Mouse (Mus musculus) small intestine, adult 2 months (tissue): Measurements from ENCODE around the gene Mark3. TPM values are rescaled to one million over a fixed set of nuclear protein-coding genes. Genes with fewer than 3 reads are reported as not detected.

Experiments used
- H3K27ac ChIP-seq: fragments of 200-500 bp; 2 replicates; pipeline ENCODE4 v1.5.1; 2012; ENCODE audit warnings: low read depth, low read length, control low read depth, inconsistent platforms; ENCODE audit not compliant: insufficient read depth
- H3K27me3 ChIP-seq: fragments of 200-500 bp; 2 replicates; pipeline ENCODE4 v1.6.1; 2012; ENCODE audit warnings: mild to moderate bottlenecking, moderate library complexity, low read length, inconsistent platforms; ENCODE audit not compliant: control insufficient read depth, insufficient read depth
- H3K36me3 ChIP-seq: fragments of 200-500 bp; 2 replicates; pipeline ENCODE4 v1.6.1; 2012; ENCODE audit warnings: mild to moderate bottlenecking, low read length, control low read depth, inconsistent platforms; ENCODE audit not compliant: control insufficient read depth, insufficient read depth
- H3K4me1 ChIP-seq: fragments of 200-500 bp; 2 replicates; pipeline ENCODE4 v1.6.1; 2012; ENCODE audit warnings: low read length, inconsistent platforms, mixed read lengths; ENCODE audit not compliant: control insufficient read depth, insufficient read depth, insufficient read length
- H3K4me3 ChIP-seq: fragments of 200-500 bp; 2 replicates; pipeline ENCODE4 v1.5.1; 2012; ENCODE audit warnings: low read depth, mild to moderate bottlenecking, control low read depth, inconsistent platforms, low read length, moderate library complexity
- CTCF ChIP-seq: fragments of 200-500 bp; IDR thresholded peaks from 2 replicates; pipeline ENCODE4 v1.5.1; 2012; ENCODE audit warnings: low read depth, mild to moderate bottlenecking, control low read depth, inconsistent platforms, low read length, moderate library complexity, mixed read lengths; ENCODE audit not compliant: insufficient replicate concordance, insufficient read length; ENCODE audit errors: extremely low read depth
- POLR2A ChIP-seq: fragments of 200-500 bp; IDR thresholded peaks from 2 replicates; pipeline ENCODE4 v1.6.1; 2012; ENCODE audit warnings: low read depth, mild to moderate bottlenecking, control low read depth, inconsistent platforms, low read length, moderate library complexity
- WGBS: fragments of 180-500 bp; shearing (Covaris S2); methylation state at CpG from one replicate; pipeline ENCODE4 v1.1.7; 2018; 5-methylcytosine and 5-hydroxymethylcytosine counted together
- polyA plus RNA-seq: library from polyadenylated mRNA; depleted of rRNA; stranded (reverse); fragments of >200 nt; gene quantifications from 2 replicates; pipeline ENCODE4 v1.2.3, GENCODE M21; 2012; rRNA removed

The Mark3 gene
- polyA plus RNA-seq, result 9.8 and 19.3 TPM in 2 replicates

DNA sequence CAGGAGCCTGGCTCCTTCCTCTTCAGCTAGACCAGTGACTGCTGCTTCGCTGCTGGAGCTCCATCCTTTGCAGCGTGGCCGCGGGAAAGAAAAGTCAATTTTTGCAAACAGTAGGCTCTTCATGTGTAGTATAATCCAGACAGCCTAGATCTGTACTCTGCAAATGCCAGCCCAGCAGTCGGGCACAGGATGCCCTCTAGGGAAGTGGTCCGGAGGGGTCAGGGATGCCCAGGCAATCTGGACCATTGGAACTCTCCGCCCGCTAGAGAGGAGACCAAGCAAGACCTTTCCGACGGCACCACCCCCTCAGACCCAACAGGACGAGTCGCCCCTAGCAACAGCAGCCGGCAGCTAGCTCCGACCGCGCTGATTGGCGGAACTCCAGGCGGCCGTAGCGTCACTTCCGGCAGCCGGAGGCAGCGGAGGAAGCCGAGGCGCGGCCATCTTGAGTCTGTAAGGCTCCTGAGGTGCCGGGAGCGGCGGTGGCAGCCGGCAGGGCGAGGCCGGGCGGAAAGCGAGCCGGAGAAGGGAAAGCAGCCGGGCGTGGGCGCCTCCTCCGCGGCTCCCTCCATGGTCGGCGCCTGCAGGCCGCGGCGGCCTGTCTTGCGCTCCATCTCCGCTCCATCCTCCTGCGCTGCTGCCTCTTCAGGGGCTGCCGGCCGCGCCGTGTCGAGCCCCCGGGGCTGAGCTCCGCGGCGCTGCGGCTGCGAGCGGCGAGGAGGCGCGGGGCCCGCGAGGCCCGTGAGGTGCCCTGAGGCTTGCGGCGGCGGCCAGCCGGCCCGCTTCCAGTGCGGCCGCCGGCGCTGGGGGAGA, at the start of gene Mark3:
Gene Mark3 (plus strand): TSS at position 450 of the 813 bp plus-strand sequence.
- under 1% methylated on average over 75 of the region's 75 CpGs for WGBS
- Histone ChIP-seq H3K27ac (peak within 1 kb of the TSS; percentile 74), H3K36me3 (no peaks in the 10 kb centered on the region), H3K4me1 (peaks cover 2% of the 10 kb centered on the region; the same call in 1 of the 2 replicates), H3K27me3 (no peaks in the 10 kb centered on the region), H3K4me3 (peak within 1 kb of the TSS; percentile 88)
- no peak for TF ChIP-seq CTCF
- peak; percentile 86 for TF ChIP-seq POLR2A

GRCm38 (mm10) chr12:111524883-111525282, 49.4 kb upstream of the Mark3 start:
- no peak for TF ChIP-seq CTCF
- H3K27me3 ChIP-seq, result peaks cover 6% of the 10 kb centered on the region; the same call in 1 of the 2 replicates
- H3K4me3 ChIP-seq, result no peak overlapping the region
- no peak overlapping the region for H3K27ac ChIP-seq
- 76% methylated on average over 3 of the region's 3 CpGs for WGBS
- no peaks in the 10 kb centered on the region for H3K36me3 ChIP-seq
- no peaks in the 10 kb centered on the region for H3K4me1 ChIP-seq

DNA sequence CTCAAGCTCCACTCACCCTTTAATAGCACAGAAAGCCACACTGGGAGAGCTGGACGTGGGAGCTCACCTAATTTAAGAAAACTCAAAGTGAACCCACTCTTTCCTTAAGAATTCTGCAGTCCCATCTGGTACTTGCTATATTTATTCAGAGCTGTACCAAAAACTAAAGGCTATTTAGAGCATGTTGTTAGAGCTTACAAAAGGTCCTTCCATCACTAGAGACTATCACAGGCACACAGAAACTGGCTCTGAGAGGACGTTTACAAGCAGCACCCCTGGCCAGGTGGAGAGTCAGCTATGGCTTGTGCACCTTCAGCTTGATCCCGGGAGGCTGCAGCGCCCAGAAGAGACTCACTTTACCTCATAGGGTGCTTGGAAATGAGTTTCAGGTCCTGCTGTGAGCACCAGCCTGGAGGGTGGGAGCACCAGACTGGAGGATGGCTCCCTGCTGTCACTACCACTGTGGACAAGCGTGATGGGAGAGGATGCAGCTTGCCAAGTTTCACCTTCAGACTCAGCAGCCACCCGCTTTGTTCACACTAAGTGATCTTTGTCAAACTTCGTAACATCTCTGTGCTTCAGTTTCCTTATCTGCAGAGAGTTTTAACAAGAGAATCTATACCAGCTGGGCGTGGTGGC, 46.6 kb upstream of the Mark3 start:
- Histone ChIP-seq H3K27ac (no peak overlapping the region), H3K4me3 (no peak overlapping the region), H3K36me3 (no peaks in the 10 kb centered on the region), H3K4me1 (no peaks in the 10 kb centered on the region), H3K27me3 (peaks cover 5% of the 10 kb centered on the region; the same call in 1 of the 2 replicates)
- 52% methylated on average over 8 of the region's 8 CpGs for WGBS
- TF ChIP-seq CTCF (no peak), POLR2A (no peak)

DNA sequence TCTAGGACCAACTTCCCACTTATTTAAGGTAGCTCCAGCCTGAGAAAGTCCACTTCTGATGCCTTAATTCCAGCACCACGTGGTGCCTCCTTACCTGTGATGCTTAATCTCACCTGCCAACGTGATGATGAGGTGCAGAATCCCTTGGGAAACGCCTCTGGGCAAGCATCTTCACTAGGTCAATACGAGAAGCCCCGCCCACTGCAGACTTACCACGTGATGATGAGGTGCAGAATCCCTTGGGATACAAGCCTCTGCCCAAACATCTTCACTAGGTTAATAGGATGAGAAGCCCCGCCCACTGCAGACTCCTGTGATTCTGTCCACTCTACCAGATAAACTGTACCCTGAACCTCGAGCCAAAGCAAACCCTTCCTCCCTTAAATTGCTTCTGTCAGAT, 45.1 kb upstream of the Mark3 start:
- Histone ChIP-seq H3K27me3 (no peaks in the 10 kb centered on the region; the same call in 1 of the 2 replicates), H3K4me3 (no peak overlapping the region), H3K4me1 (no peaks in the 10 kb centered on the region), H3K27ac (no peak overlapping the region), H3K36me3 (no peaks in the 10 kb centered on the region)
- WGBS, result 18% methylated on average over 8 of the region's 8 CpGs
- TF ChIP-seq CTCF (no peak), POLR2A (no peak)

- peaks cover 2% of the 10 kb centered on the region; the same call in 1 of the 2 replicates for H3K4me1 ChIP-seq
- 90% methylated on average over 11 of the region's 11 CpGs for WGBS
- no peak overlapping the region for H3K27ac ChIP-seq
- no peaks in the 10 kb centered on the region for H3K27me3 ChIP-seq
- no peaks in the 10 kb centered on the region for H3K36me3 ChIP-seq
- TF ChIP-seq CTCF (no peak), POLR2A (no peak)
- no peak overlapping the region for H3K4me3 ChIP-seq
These were observed 41.1 kb upstream of the Mark3 start for GRCm38 (mm10) chr12:111533096-111533794.

- Histone ChIP-seq H3K4me3 (no peak overlapping the region), H3K4me1 (peaks cover 2% of the 10 kb centered on the region; the same call in 1 of the 2 replicates), H3K27ac (peak overlapping the region; percentile 60), H3K36me3 (peaks cover 11% of the 10 kb centered on the region), H3K27me3 (no peaks in the 10 kb centered on the region)
- TF ChIP-seq CTCF (no peak), POLR2A (no peak)
- WGBS, result 16% methylated on average over 6 of the region's 6 CpGs
These were observed 39.0 kb upstream of the Mark3 start for GRCm38 (mm10) chr12:111535281-111535680.

GRCm38 (mm10) chr12:111535762-111536161, 38.6 kb upstream of the Mark3 start:
- 59% methylated on average over 5 of the region's 5 CpGs for WGBS
- no peak for TF ChIP-seq CTCF
- TF ChIP-seq POLR2A, result no peak
- 0 out of 2 replicates have a peak overlapping the region, but pooled peaks have one; percentile 28 for H3K27ac ChIP-seq
- peaks cover 2% of the 10 kb centered on the region; the same call in 1 of the 2 replicates for H3K4me1 ChIP-seq
- H3K36me3 ChIP-seq, result peaks cover 15% of the 10 kb centered on the region
- no peaks in the 10 kb centered on the region for H3K27me3 ChIP-seq
- no peak overlapping the region for H3K4me3 ChIP-seq
